Mouse (Mus musculus) kidney, adult 2 months (tissue): ENCODE measurements around the gene Rps16.

Experiments used
- CTCF ChIP-seq: fragments of 200-500 bp; conservative IDR thresholded peaks from 2 replicates; pipeline ENCODE4 v1.5.1; 2011; ENCODE audit warnings: low read depth, mild to moderate bottlenecking, control low read depth, low read length, moderate library complexity, mixed read lengths; ENCODE audit not compliant: insufficient read depth, insufficient read length
- POLR2A ChIP-seq: fragments of 200-500 bp; IDR thresholded peaks from one replicate; pipeline ENCODE4 v1.6.1; 2011; ENCODE audit warnings: low read depth, low read length, control low read depth

- TF ChIP-seq CTCF (no peak), POLR2A (no peak)
These were observed 2.7 kb upstream of the Rps16 start for GRCm38 (mm10) chr7:28347746-28348145.
